Mouse (Mus musculus) hindbrain, embryonic 16.5 days (tissue): ENCODE results near the gene Ppdpf. TPM values are rescaled to one million over a fixed set of nuclear protein-coding genes. Genes with fewer than 3 reads are reported as not detected.
A peak's percentile ranks its signal among the peaks of the same experiment; 100 is the strongest.

Source experiments
- ATAC-seq: fragments of 200-750 bp; cut with Nextera tagmentation; 2 replicates; pipeline ENCODE4 v1.8.0; 2017; ENCODE audit warnings: moderate TSS enrichment, moderate library complexity
- H3K27ac ChIP-seq: fragments of 300-500 bp; sonication (generic); 2 replicates; pipeline ENCODE4 v1.5.1; 2014; ENCODE audit warnings: low read depth, mild to moderate bottlenecking, control low read depth, low read length, moderate library complexity
- H3K27me3 ChIP-seq: fragments of 300-500 bp; sonication (generic); replicated peaks from 2 replicates; pipeline ENCODE4 v1.6.1; 2014; ENCODE audit warnings: low read length; ENCODE audit not compliant: control insufficient read depth, insufficient read depth
- H3K36me3 ChIP-seq: fragments of 300-500 bp; sonication (generic); 2 replicates; pipeline ENCODE4 v1.6.1; 2014; ENCODE audit warnings: mild to moderate bottlenecking, low read length, moderate library complexity, mixed read lengths; ENCODE audit not compliant: control insufficient read depth, insufficient read depth
- H3K4me1 ChIP-seq: fragments of 300-500 bp; sonication (generic); 2 replicates; pipeline ENCODE4 v1.6.1; 2014; ENCODE audit warnings: low read depth, low read length; ENCODE audit not compliant: control insufficient read depth, insufficient read depth
- H3K4me2 ChIP-seq: fragments of 300-500 bp; sonication (generic); 2 replicates; pipeline ENCODE4 v1.6.1; 2014; ENCODE audit warnings: mild to moderate bottlenecking, low read length, control low read depth, moderate library complexity
- H3K4me3 ChIP-seq: fragments of 300-500 bp; sonication (generic); 2 replicates; pipeline ENCODE4 v1.5.1; 2014; ENCODE audit warnings: mild to moderate bottlenecking, low read length, control low read depth, moderate library complexity
- H3K9ac ChIP-seq: fragments of 300-500 bp; sonication (generic); 2 replicates; pipeline ENCODE4 v1.6.1; 2014; ENCODE audit warnings: low read depth, mild to moderate bottlenecking, control low read depth, low read length, moderate library complexity
- H3K9me3 ChIP-seq: fragments of 300-500 bp; sonication (generic); 2 replicates; pipeline ENCODE4 v1.6.1; 2014; ENCODE audit warnings: mild to moderate bottlenecking, low read length, moderate library complexity; ENCODE audit not compliant: control insufficient read depth
- WGBS: fragments of 180-500 bp; shearing (Covaris S2); extraction: QIAGEN DNeasy Blood & Tissue Kit; methylation state at CpG from one replicate; pipeline ENCODE4 v1.1.7; 2014; 5-methylcytosine and 5-hydroxymethylcytosine counted together
- polyA plus RNA-seq: library from polyadenylated mRNA; unstranded; fragments of >200 nt; fragmentation: Nextera tagmentation; extraction: Ambion mirVana; gene quantifications from 2 replicates; pipeline ENCODE4 v1.2.1, GENCODE M21; 2015

Gene Ppdpf
- polyA plus RNA-seq, 1 experiment from 2014 or later: 389 TPM

DNA sequence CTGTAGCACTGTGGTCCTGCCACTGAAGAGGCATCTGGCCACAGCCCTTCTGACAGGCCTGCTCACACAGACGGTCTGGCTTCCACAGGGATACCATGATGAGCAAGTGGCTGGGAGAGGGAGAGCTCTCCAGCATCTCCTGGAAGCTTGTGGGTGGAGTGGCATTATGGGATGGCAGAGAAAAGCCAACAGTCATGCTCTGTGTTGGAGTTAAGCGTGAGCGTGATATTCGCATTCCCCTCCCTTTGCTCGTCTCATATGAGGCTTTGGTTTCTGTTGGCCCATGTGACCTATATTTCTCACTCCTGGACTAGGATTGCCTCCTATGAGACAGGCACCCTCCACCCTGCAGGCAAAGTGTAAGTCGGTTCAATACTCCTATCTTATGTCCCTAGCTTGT, 36.8 kb upstream of the Ppdpf start:
- Histone ChIP-seq H3K4me1 (peaks cover 17% of the 10 kb centered on the region), H3K27me3 (no peaks in the 10 kb centered on the region), H3K9ac (no peak overlapping the region), H3K4me2 (no peak overlapping the region), H3K27ac (no peak overlapping the region), H3K4me3 (no peak overlapping the region), H3K9me3 (no peaks in the 10 kb centered on the region), H3K36me3 (peaks cover 16% of the 10 kb centered on the region; the same call in 1 of the 2 replicates)
- WGBS: 74% methylated on average over 6 of the region's 6 CpGs
- no peak for ATAC-seq

DNA sequence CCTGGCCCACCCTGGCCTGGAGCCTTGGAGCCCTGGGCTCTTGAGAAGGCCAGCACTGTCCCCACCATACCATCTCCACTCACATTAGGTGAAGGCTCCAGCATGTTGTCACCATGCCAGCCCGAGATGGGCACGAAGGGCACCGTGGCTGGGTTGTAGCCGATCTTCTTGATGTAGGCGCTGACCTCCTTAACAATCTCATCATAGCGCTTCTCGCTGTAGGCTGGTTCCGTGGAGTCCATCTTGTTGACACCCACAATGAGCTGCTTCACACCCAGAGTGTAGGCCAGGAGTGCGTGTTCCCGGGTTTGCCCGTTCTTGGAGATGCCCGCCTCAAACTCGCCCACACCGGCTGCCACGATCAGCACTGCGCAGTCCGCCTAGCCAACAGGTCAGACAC, 34.3 kb upstream of the Ppdpf start:
- Histone ChIP-seq H3K27ac (no peak overlapping the region), H3K27me3 (no peaks in the 10 kb centered on the region), H3K4me3 (no peak overlapping the region), H3K9ac (no peak overlapping the region), H3K4me2 (no peak overlapping the region), H3K9me3 (no peaks in the 10 kb centered on the region), H3K36me3 (peaks cover 13% of the 10 kb centered on the region; the same call in 1 of the 2 replicates), H3K4me1 (peaks cover 22% of the 10 kb centered on the region)
- WGBS: 96% methylated on average over 17 of the region's 17 CpGs
- ATAC-seq: no peak

DNA sequence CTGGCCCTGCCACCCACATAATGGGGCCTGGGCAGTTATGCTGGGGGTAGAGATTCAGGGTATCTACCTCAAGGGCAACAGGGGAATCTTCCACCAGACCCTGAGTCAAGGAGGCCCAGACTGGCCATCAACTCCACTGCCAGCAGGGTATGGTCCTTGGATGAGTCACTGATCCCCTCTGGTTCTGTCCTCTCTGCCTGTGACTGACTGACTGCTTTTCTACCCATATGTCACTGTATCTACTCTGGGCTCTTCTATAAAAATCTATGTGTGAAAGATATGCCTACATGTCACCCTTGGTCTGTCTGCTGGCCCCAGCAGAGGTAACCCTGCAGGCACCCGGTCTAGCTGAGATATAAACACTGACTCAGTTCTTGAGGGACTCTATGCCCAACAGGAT, 33.9 kb upstream of the Ppdpf start:
- no peaks in the 10 kb centered on the region for H3K27me3 ChIP-seq
- peaks cover 21% of the 10 kb centered on the region for H3K4me1 ChIP-seq
- H3K9ac ChIP-seq: no peak overlapping the region
- peaks cover 12% of the 10 kb centered on the region; the same call in 1 of the 2 replicates for H3K36me3 ChIP-seq
- no peak for ATAC-seq
- H3K4me3 ChIP-seq: no peak overlapping the region
- 79% methylated on average over 1 of the region's 1 CpGs for whole genome bisulfite sequencing
- H3K27ac ChIP-seq: no peak overlapping the region
- no peak overlapping the region for H3K4me2 ChIP-seq
- no peaks in the 10 kb centered on the region for H3K9me3 ChIP-seq

DNA sequence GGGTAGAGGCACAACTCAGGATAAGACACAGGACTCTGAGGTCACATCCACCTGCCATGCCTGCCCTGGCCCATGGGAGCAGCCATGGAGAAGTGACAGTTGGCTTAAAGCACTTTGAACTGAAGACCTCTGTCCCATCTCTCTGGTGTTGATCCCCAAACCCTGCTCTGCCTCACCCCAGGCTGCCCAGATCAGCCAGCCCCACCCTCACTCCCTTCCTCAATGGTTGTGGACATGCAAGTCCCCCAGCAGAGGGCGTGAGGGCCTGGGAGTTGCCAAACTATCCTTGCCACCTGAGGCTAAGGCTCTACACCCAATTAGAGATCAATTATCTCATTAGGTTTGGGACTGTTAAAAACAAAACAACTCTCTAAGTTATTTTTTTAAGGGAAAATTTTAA, 33.2 kb upstream of the Ppdpf start:
- Histone ChIP-seq H3K27ac (no peak overlapping the region), H3K9ac (no peak overlapping the region), H3K4me3 (no peak overlapping the region), H3K27me3 (no peaks in the 10 kb centered on the region), H3K4me2 (no peak overlapping the region; the same call in 1 of the 2 replicates), H3K36me3 (peaks cover 12% of the 10 kb centered on the region; the same call in 1 of the 2 replicates), H3K9me3 (no peaks in the 10 kb centered on the region), H3K4me1 (peaks cover 19% of the 10 kb centered on the region)
- ATAC-seq: no peak
- 12% methylated on average over 1 of the region's 1 CpGs for WGBS

DNA sequence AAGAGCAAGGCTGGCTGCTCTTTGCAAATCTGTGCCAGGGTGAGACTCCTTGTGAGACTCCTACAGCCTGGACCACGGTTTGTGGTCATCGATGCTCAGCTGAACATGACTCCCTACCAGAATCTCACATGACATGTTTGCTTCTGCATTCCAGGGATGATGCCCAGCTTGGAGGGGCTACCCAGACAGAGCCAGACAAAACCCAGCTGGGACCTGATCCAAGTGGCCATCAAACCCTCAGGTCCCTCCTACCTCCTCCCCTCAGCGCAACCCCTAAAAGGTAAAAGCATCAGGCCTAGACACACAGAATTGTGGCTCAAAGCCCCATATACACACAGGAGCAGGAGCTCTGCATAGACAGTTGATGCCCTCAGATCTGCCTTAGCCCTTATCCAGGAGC, 32.7 kb upstream of the Ppdpf start:
- H3K9me3 ChIP-seq: no peaks in the 10 kb centered on the region
- H3K4me1 ChIP-seq: peaks cover 21% of the 10 kb centered on the region
- H3K9ac ChIP-seq: no peak overlapping the region
- H3K4me2 ChIP-seq: peak overlapping the region; percentile 76
- no peak overlapping the region for H3K4me3 ChIP-seq
- ATAC-seq: no peak
- WGBS: 89% methylated on average over 3 of the region's 3 CpGs
- peaks cover 12% of the 10 kb centered on the region; the same call in 1 of the 2 replicates for H3K36me3 ChIP-seq
- no peaks in the 10 kb centered on the region for H3K27me3 ChIP-seq
- H3K27ac ChIP-seq: no peak overlapping the region

DNA sequence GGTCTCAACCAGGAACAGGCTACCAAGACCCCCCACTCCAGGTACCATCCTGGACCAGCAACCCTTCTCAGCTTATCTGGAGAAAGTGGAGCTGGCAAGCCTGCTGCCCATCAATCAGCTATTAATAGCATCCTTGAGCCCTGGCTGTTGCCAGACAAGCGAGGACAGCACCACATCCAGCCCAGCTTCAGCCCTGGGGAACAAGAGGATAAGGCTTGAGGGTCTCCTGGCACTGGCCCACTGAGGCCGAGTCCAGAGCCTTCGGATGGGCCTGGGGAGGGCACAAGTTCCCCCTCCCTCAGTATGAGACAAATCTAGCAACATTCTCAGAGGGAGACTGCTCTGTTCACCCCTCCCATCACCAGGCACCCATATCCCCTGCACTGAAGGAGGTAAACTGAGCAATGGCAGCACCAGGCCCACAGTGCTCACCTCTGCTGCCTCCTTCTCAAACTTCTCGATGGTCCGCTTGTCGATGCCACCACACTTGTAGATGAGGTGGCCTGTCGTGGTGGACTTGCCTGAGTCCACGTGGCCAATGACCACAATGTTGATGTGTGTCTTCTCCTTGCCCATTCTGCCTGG, 32.1 kb upstream of the Ppdpf start:
- H3K4me1 ChIP-seq: peaks cover 27% of the 10 kb centered on the region
- H3K9ac ChIP-seq: peak overlapping the region; percentile 39; the same call in 1 of the 2 replicates
- peak overlapping the region; percentile 76 for H3K4me2 ChIP-seq
- H3K27me3 ChIP-seq: no peaks in the 10 kb centered on the region
- H3K4me3 ChIP-seq: peak overlapping the region; percentile 56; the same call in 1 of the 2 replicates
- ATAC-seq: no peak
- WGBS: 86% methylated on average over 8 of the region's 8 CpGs
- H3K9me3 ChIP-seq: no peaks in the 10 kb centered on the region
- H3K27ac ChIP-seq: no peak overlapping the region
- peaks cover 8% of the 10 kb centered on the region; the same call in 1 of the 2 replicates for H3K36me3 ChIP-seq

DNA sequence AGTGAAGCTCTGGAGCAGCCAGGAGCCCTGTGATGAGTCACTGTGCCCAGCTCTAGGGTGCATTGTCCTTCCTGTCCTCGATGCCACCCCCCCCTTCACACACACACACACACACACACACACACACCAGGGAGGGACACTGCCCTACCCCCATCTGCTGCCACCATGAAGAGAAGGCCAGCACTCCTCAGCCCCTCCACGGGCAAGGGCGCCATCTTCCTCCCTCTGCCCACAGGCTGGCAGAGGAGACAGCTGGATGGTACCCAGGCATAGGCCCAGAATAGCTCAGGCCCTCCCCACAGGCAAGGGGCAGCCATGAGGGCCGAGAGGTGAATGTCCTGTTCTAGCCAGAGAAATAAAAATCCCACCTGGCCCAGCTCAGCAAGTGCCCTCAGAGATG, 31.2 kb upstream of the Ppdpf start:
- WGBS: 56% methylated on average over 4 of the region's 4 CpGs
- H3K4me2 ChIP-seq: peak overlapping the region; percentile 76
- peak overlapping the region; percentile 80 for H3K9ac ChIP-seq
- peak; percentile 6; the same call in 1 of the 2 replicates for ATAC-seq
- no peaks in the 10 kb centered on the region for H3K27me3 ChIP-seq
- H3K27ac ChIP-seq: peak overlapping the region; percentile 86; the same call in 1 of the 2 replicates
- peaks cover 30% of the 10 kb centered on the region for H3K4me1 ChIP-seq
- no peaks in the 10 kb centered on the region for H3K9me3 ChIP-seq
- H3K36me3 ChIP-seq: peaks cover 8% of the 10 kb centered on the region; the same call in 1 of the 2 replicates
- peak overlapping the region; percentile 56 for H3K4me3 ChIP-seq

DNA sequence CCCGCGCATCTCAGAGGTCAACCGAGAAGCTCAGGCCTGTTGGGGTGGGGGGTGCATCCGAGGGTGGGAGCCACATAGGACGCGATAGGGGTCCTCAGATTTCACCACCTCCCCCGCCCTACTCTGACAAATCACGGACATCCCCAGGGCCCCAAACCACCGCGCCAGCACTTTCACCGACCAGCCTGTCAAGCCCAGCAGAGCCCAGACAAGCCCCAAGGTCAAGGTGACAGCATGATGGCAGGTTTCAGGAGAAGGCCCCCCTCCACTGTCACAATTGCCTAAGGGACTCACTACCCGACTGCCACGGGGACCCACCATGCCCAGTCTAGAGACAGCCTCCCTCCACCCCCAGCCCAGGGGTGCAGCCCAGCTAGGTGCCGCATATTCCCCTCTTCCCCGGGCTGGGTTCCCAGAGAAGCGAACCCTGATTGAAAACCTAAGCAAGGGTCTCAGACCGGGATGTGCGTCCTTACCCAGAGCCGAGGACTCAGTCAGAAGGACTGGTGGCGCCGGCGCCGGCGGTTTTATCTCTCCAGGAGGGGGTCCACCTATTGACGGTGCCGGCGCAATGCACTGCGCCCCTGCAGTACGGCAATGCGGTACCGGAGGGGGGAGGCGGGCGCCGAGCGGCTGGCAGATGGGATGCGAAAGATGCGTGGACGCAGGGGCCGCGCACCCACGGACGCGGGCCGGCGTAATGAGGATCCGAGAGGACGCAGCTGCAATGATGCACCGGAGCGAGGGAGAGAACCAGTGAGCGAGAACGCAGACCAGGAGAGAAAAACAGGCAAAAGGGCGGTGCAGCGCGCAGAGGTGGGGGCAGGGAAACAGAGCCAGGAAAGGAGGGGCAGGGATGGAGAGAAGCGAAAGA, 30.6 kb upstream of the Ppdpf start, which contains the start of gene Eef1a2:
Eef1a2 (minus strand) TSS at position 767 of the 874 bp plus-strand sequence.
- peak within 1 kb of the TSS; percentile 76 for H3K4me2 ChIP-seq
- H3K4me1 ChIP-seq: peaks cover 30% of the 10 kb centered on the region
- H3K9ac ChIP-seq: peak within 1 kb of the TSS; percentile 80
- H3K9me3 ChIP-seq: no peaks in the 10 kb centered on the region
- peaks cover 8% of the 10 kb centered on the region; the same call in 1 of the 2 replicates for H3K36me3 ChIP-seq
- H3K4me3 ChIP-seq: peak within 1 kb of the TSS; percentile 56
- H3K27me3 ChIP-seq: no peaks in the 10 kb centered on the region
- peak within 1 kb of the TSS; percentile 86 for H3K27ac ChIP-seq
- peak; percentile 81 for ATAC-seq
- WGBS: 4% methylated on average over 54 of the region's 55 CpGs

DNA sequence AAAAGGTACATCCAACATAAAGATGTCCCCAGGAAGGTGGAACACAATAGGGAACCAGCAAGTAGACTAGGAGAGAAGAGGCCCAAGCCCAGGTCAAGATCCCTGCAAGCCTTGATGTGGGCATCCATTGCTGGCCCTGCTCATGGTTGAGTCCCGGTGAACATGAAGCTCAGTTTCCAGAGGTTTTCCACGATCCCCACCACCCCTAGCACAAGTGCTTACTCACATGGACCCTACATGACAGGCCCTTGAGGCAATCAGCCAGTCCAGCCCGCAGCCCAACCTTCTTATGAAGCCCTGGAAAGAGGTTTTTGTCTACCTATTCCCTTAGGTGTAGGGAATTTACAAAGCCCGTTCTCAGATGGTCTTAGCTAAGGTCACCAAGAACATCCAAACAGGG, 29.9 kb upstream of the Ppdpf start:
- no peak for ATAC-seq
- peaks cover 8% of the 10 kb centered on the region; the same call in 1 of the 2 replicates for H3K36me3 ChIP-seq
- H3K4me1 ChIP-seq: peaks cover 30% of the 10 kb centered on the region
- no peaks in the 10 kb centered on the region for H3K9me3 ChIP-seq
- WGBS: 79% methylated on average over 4 of the region's 4 CpGs
- H3K4me3 ChIP-seq: peak overlapping the region; percentile 56
- H3K9ac ChIP-seq: peak overlapping the region; percentile 80
- H3K4me2 ChIP-seq: peak overlapping the region; percentile 76
- H3K27ac ChIP-seq: peak overlapping the region; percentile 86
- no peaks in the 10 kb centered on the region for H3K27me3 ChIP-seq
